ENCODE assay signal across 34 mouse cellular contexts in genomic region chr19:29383368-29383767, GRCm38 (mm10). TPM values are rescaled to one million over a fixed set of nuclear protein-coding genes. Genes with fewer than 3 reads are reported as not detected.
DNase-seq lines count a peak whose midpoint lies in the region; ATAC-seq and TF ChIP-seq lines count a peak whose summit lies in the region.
"Had no signal": no experiment of that assay in that cellular context is flagged by ENCODE, and none has a peak within 500 bp of the region (broad histone marks: within the 10 kb centered on the region; RNA-seq: fewer than 3 reads in every experiment).

No protein-coding gene starts in this region.

- no peak for TF ChIP-seq CTCF in MEL (IDR thresholded peaks at IDR 0.05 in 2 of 3, conservative IDR thresholded peaks at IDR 0.05 in 1 of 3; ENCODE audit: control insufficient read depth in 1 of 3, insufficient read depth in 1 of 3, low read depth in 2 of 3, low read length in 3 of 3, poor library complexity in 1 of 3, severe bottlenecking in 1 of 3)
- TF ChIP-seq CTCF in bone marrow macrophage, adult 2 months (IDR thresholded peaks at IDR 0.05; ENCODE audit: low read depth, low read length) = no peak

- peaks cover 17 to 23% of the 10 kb centered on the region in 2 experiments for H3K4me1 ChIP-seq in MEL (ENCODE audit: control insufficient read depth in 1 of 2, insufficient read depth in 2 of 2, low read length in 2 of 2)
- peaks cover 31% of the 10 kb centered on the region for H3K4me1 ChIP-seq in bone marrow macrophage, adult 2 months (ENCODE audit: control insufficient read depth, insufficient read depth, low read length)
- no peaks in the 10 kb centered on the region for H3K4me1 ChIP-seq in midbrain, embryonic 16.5 days (ENCODE audit: control insufficient read depth, insufficient read depth, low read length)
- H3K4me1 ChIP-seq: embryonic facial prominence, embryonic 10.5 days; embryonic facial prominence, embryonic 13.5 days; forebrain, embryonic 12.5 days; forebrain, embryonic 15.5 days; heart, embryonic 10.5 days; heart, embryonic 13.5 days had no signal

- no peaks in the 10 kb centered on the region for H3K27me3 ChIP-seq in MEL (ENCODE audit: control insufficient read depth in 1 of 2, insufficient read depth in 2 of 2, low read length in 2 of 2)
- no peaks in the 10 kb centered on the region for H3K27me3 ChIP-seq in midbrain, embryonic 16.5 days (ENCODE audit: control insufficient read depth, insufficient read depth, low read depth, low read length)
- H3K27me3 ChIP-seq: embryonic facial prominence, embryonic 13.5 days; forebrain, embryonic 12.5 days; forebrain, embryonic 15.5 days; heart, embryonic 13.5 days had no signal

- H3K36me3 ChIP-seq in MEL (ENCODE audit: control insufficient read depth in 1 of 2, insufficient read depth in 2 of 2, low read length in 2 of 2) = peaks cover 4 to 22% of the 10 kb centered on the region in 2 experiments; a peak in 3 of 4 replicates
- H3K36me3 ChIP-seq in midbrain, embryonic 16.5 days (ENCODE audit: control insufficient read depth, insufficient read depth, low read length) = no peaks in the 10 kb centered on the region
- H3K36me3 ChIP-seq: embryonic facial prominence, embryonic 10.5 days; embryonic facial prominence, embryonic 13.5 days; forebrain, embryonic 12.5 days; forebrain, embryonic 15.5 days; heart, embryonic 10.5 days; heart, embryonic 13.5 days had no signal

- no peak for TF ChIP-seq RAD21 in MEL (IDR thresholded peaks at IDR 0.05; ENCODE audit: low read depth, low read length)

- no peak for TF ChIP-seq EP300 in MEL (IDR thresholded peaks at IDR 0.05; ENCODE audit: low read depth in 1 of 2, low read length in 2 of 2)

- no peaks in the 10 kb centered on the region for H3K79me2 ChIP-seq in MEL (ENCODE audit: control insufficient read depth, insufficient read depth, low read length, poor library complexity)

- H3K4me3 ChIP-seq in MEL (ENCODE audit: control insufficient read depth in 1 of 2, insufficient read depth in 1 of 2, low read depth in 2 of 2, low read length in 2 of 2) = no peak overlapping the region
- H3K4me3 ChIP-seq in bone marrow macrophage, adult 2 months (ENCODE audit: insufficient read depth, low read length) = no peak overlapping the region
- no peak overlapping the region for H3K4me3 ChIP-seq in midbrain, embryonic 16.5 days (ENCODE audit: low read depth, low read length)
- H3K4me3 ChIP-seq: embryonic facial prominence, embryonic 10.5 days; embryonic facial prominence, embryonic 13.5 days; erythroblast, embryonic 14.5 days; forebrain, embryonic 12.5 days; forebrain, embryonic 15.5 days; heart, adult 2 months; heart, embryonic 10.5 days; heart, embryonic 13.5 days had no signal

- no peak overlapping the region for H3K9ac ChIP-seq in MEL (ENCODE audit: control insufficient read depth, low read depth, low read length, poor library complexity, severe bottlenecking)
- H3K9ac ChIP-seq in midbrain, embryonic 16.5 days (ENCODE audit: low read depth, low read length) = no peak overlapping the region
- H3K9ac ChIP-seq: embryonic facial prominence, embryonic 13.5 days; forebrain, embryonic 12.5 days; forebrain, embryonic 15.5 days; heart, embryonic 13.5 days; hindbrain, embryonic 14.5 days had no signal

- no peak overlapping the region for H3K4me2 ChIP-seq in midbrain, embryonic 16.5 days (ENCODE audit: low read length)
- H3K4me2 ChIP-seq: embryonic facial prominence, embryonic 13.5 days; forebrain, embryonic 12.5 days; forebrain, embryonic 15.5 days; heart, embryonic 13.5 days; hindbrain, embryonic 14.5 days had no signal

- WGBS in midbrain, embryonic 16.5 days = 90% methylated on average over 5 of the region's 5 CpGs

- peak; percentile 27 for ATAC-seq in megakaryocyte progenitor cell, adult 5-6 weeks (replicated peaks; ENCODE audit: poor library complexity)
- no peak for ATAC-seq in midbrain, embryonic 16.5 days
- ATAC-seq: CD4-positive, CD25-positive, alpha-beta regulatory T cell, adult 4 months; forebrain, embryonic 15.5 days; hindbrain, postnatal 0 days; inflammation-experienced regulatory T-cells, adult 6 months had no signal

- H3K27ac ChIP-seq in MEL (ENCODE audit: control insufficient read depth, low read depth, low read length) = no peak overlapping the region; the same call in 1 of the 2 replicates
- H3K27ac ChIP-seq in bone marrow macrophage, adult 2 months (ENCODE audit: insufficient read depth, low read depth, low read length) = peak overlapping the region; percentile 39; the same call in 1 of the 2 replicates
- H3K27ac ChIP-seq in midbrain, embryonic 16.5 days (ENCODE audit: low read length) = no peak overlapping the region
- H3K27ac ChIP-seq: embryonic facial prominence, embryonic 10.5 days; embryonic facial prominence, embryonic 13.5 days; forebrain, embryonic 12.5 days; forebrain, embryonic 15.5 days; heart, adult 2 months; heart, embryonic 10.5 days; heart, embryonic 13.5 days; hindbrain, embryonic 14.5 days; hindbrain, postnatal 0 days had no signal

- DNase-seq in MEL (ENCODE audit: low read depth, low spot score) = no peak
- DNase-seq in left cerebral cortex, adult 8-10 months (ENCODE audit: low spot score in 2 of 2) = no peak
- no peak for DNase-seq in ovary, adult 18-20 months (ENCODE audit: low spot score)
- DNase-seq: adrenal gland, adult 2 months; adrenal gland, postnatal 14 days; cerebellum, adult 2 months; cerebellum, adult 9-11 months; cerebellum, postnatal 25 days; embryo, embryonic 11 days; gastrocnemius, postnatal 25 days; heart, adult 2 months; heart, postnatal 14 days; heart, postnatal 4 days had no signal

- no peak for TF ChIP-seq POLR2A in MEL (IDR thresholded peaks at IDR 0.05; ENCODE audit: control insufficient read depth in 1 of 2, insufficient read depth in 1 of 2, low read depth in 1 of 2, low read length in 2 of 2, poor library complexity in 1 of 2)
- no peak for TF ChIP-seq POLR2A in bone marrow macrophage, adult 2 months (IDR thresholded peaks at IDR 0.05; ENCODE audit: borderline replicate concordance, low read depth, low read length)

- no peaks in the 10 kb centered on the region for H3K9me3 ChIP-seq in MEL (replicated peaks; ENCODE audit: insufficient read depth, low read length)
- no peaks in the 10 kb centered on the region for H3K9me3 ChIP-seq in midbrain, embryonic 16.5 days (replicated peaks; ENCODE audit: control insufficient read depth, low read length, poor library complexity, severe bottlenecking)
- H3K9me3 ChIP-seq: embryonic facial prominence, embryonic 10.5 days; embryonic facial prominence, embryonic 13.5 days; forebrain, embryonic 12.5 days; forebrain, embryonic 15.5 days; heart, embryonic 10.5 days; heart, embryonic 13.5 days had no signal

RNA-seq across cellular contexts. Expression of gene Cd274, which starts 16.1 kb away (rescaled TPM):
- total RNA-seq in MEL (2012; rRNA removed) = 3.1 and 3.2 TPM in 2 replicates
- 1 to 10 TPM in 1 of 2 experiments, not detected in 1; 5.0 TPM for polyA plus RNA-seq in MEL (2012; ENCODE audit: insufficient read depth in 1 of 2, insufficient read length in 2 of 2, low read depth in 1 of 2, low replicate concordance in 2 of 2, missing spikeins in 1 of 2)
- 42.7 and 44.7 TPM in 2 replicates for polyA plus RNA-seq in bone marrow macrophage, adult 2 months (2012; ENCODE audit: insufficient read depth, insufficient read length, missing spikeins)
- total RNA-seq in megakaryocyte progenitor cell, adult 5-6 weeks (2015) = 7.7 and 12.5 TPM in 2 replicates
- 4.3 and 5.8 TPM in 2 replicates for total RNA-seq in megakaryocyte progenitor cell, adult 5-6 weeks (2017)
- 0.71 and 0.93 TPM in 2 replicates for polyA plus RNA-seq in midbrain, embryonic 16.5 days (2015; fragmentation: Nextera tagmentation; extraction: Ambion mirVana)
- total RNA-seq in left cerebral cortex, adult 8-10 months (2022) = 1 to 10 TPM; 1.6 to 3.4 (median 2.2) TPM
- polyA plus RNA-seq: erythroblast, embryonic 14.5 days had no signal

RNA-seq across cellular contexts. Expression of gene Plgrkt, which starts 16.2 kb away (rescaled TPM):
- 107 and 117 TPM in 2 replicates for total RNA-seq in MEL (2012; rRNA removed)
- polyA plus RNA-seq in MEL (2012; ENCODE audit: insufficient read depth in 1 of 2, insufficient read length in 2 of 2, low read depth in 1 of 2, low replicate concordance in 2 of 2, missing spikeins in 1 of 2) = 100 to 1,000 TPM in 1 of 2 experiments, not detected in 1; 145 TPM
- polyA plus RNA-seq in bone marrow macrophage, adult 2 months (2012; ENCODE audit: insufficient read depth, insufficient read length, missing spikeins) = 181 and 239 TPM in 2 replicates
- 76.3 and 104 TPM in 2 replicates for total RNA-seq in megakaryocyte progenitor cell, adult 5-6 weeks (2015)
- total RNA-seq in megakaryocyte progenitor cell, adult 5-6 weeks (2017) = 69.7 and 79.1 TPM in 2 replicates
- 82.4 and 84.1 TPM in 2 replicates for polyA plus RNA-seq in midbrain, embryonic 16.5 days (2015; fragmentation: Nextera tagmentation; extraction: Ambion mirVana)
- 10 to 100 TPM; 22.4 to 36.2 (median 26.7) TPM for total RNA-seq in left cerebral cortex, adult 8-10 months (2022)

RNA-seq across cellular contexts. Expression of gene Pdcd1lg2, which starts 27.4 kb away (rescaled TPM):
- total RNA-seq in MEL (2012; rRNA removed) = 1.3 and 1.7 TPM in 2 replicates
- polyA plus RNA-seq in MEL (2012; ENCODE audit: insufficient read depth in 1 of 2, insufficient read length in 2 of 2, low read depth in 1 of 2, low replicate concordance in 2 of 2, missing spikeins in 1 of 2) = 1 to 10 TPM in 1 of 2 experiments, not detected in 1; 5.4 TPM
- 1.6 and 1.8 TPM in 2 replicates for polyA plus RNA-seq in bone marrow macrophage, adult 2 months (2012; ENCODE audit: insufficient read depth, insufficient read length, missing spikeins)
- not detected in 2 replicates for total RNA-seq in megakaryocyte progenitor cell, adult 5-6 weeks (2015)
- not detected in 2 replicates for total RNA-seq in megakaryocyte progenitor cell, adult 5-6 weeks (2017)
- not detected in 2 replicates for polyA plus RNA-seq in midbrain, embryonic 16.5 days (2015; fragmentation: Nextera tagmentation; extraction: Ambion mirVana)
- total RNA-seq in left cerebral cortex, adult 8-10 months (2022) = under 1 TPM in 2 of 4 experiments, not detected in 2; 0.22 to 0.30 TPM
- total RNA-seq: adrenal gland, adult 2 months; adrenal gland, postnatal 14 days; ES-E14; gastrocnemius, adult 8-10 months; gastrocnemius, postnatal 25 days; heart, adult 2 months; heart, postnatal 14 days; heart, postnatal 4 days had no signal
- polyA plus RNA-seq: adrenal gland, adult 2 months; C2C12; cerebellum, adult 2 months; cortical plate, adult 2 months; embryonic facial prominence, embryonic 10.5 days; embryonic facial prominence, embryonic 13.5 days; erythroblast, embryonic 14.5 days; forebrain, embryonic 15.5 days; gonadal fat pad, adult 2 months; heart, embryonic 10.5 days; heart, embryonic 13.5 days; hindbrain, embryonic 11.5 days had no signal

RNA-seq across cellular contexts. Expression of gene Rln1, which starts 48.9 kb away (rescaled TPM):
- 0.04 TPM in 1 of 2 replicates, not detected in the other for total RNA-seq in MEL (2012; rRNA removed)
- polyA plus RNA-seq in MEL (2012; ENCODE audit: insufficient read depth in 1 of 2, insufficient read length in 2 of 2, low read depth in 1 of 2, low replicate concordance in 2 of 2, missing spikeins in 1 of 2) = not detected
- not detected in 2 replicates for polyA plus RNA-seq in bone marrow macrophage, adult 2 months (2012; ENCODE audit: insufficient read depth, insufficient read length, missing spikeins)
- total RNA-seq in megakaryocyte progenitor cell, adult 5-6 weeks (2015) = not detected in 2 replicates
- not detected in 2 replicates for total RNA-seq in megakaryocyte progenitor cell, adult 5-6 weeks (2017)
- polyA plus RNA-seq in midbrain, embryonic 16.5 days (2015; fragmentation: Nextera tagmentation; extraction: Ambion mirVana) = 3.7 and 4.3 TPM in 2 replicates
- 1 to 10 TPM in 3 of 4 experiments, under 1 TPM in 1; 0.40 to 3.3 (median 1.4) TPM for total RNA-seq in left cerebral cortex, adult 8-10 months (2022)
- total RNA-seq: adrenal gland, adult 2 months; adrenal gland, postnatal 14 days; gastrocnemius, adult 8-10 months; gastrocnemius, postnatal 25 days; heart, adult 2 months; heart, postnatal 14 days had no signal
- polyA plus RNA-seq: adrenal gland, adult 2 months; CD4-positive, CD25-positive, alpha-beta regulatory T cell, adult 4 months; embryonic facial prominence, embryonic 13.5 days; erythroblast, embryonic 14.5 days; gonadal fat pad, adult 2 months; heart, adult 2 months; heart, embryonic 16.5 days; inflammation-experienced regulatory T-cells, adult 6 months had no signal

RNA-seq across cellular contexts. Expression of gene Insl6, which starts 58.2 kb away (rescaled TPM):
- total RNA-seq in MEL (2012; rRNA removed) = 2.2 and 3.1 TPM in 2 replicates
- polyA plus RNA-seq in MEL (2012; ENCODE audit: insufficient read depth in 1 of 2, insufficient read length in 2 of 2, low read depth in 1 of 2, low replicate concordance in 2 of 2, missing spikeins in 1 of 2) = 1 to 10 TPM in 1 of 2 experiments, not detected in 1; 9.9 TPM
- 16.7 and 21.7 TPM in 2 replicates for polyA plus RNA-seq in bone marrow macrophage, adult 2 months (2012; ENCODE audit: insufficient read depth, insufficient read length, missing spikeins)
- total RNA-seq in megakaryocyte progenitor cell, adult 5-6 weeks (2015) = 2.3 and 3.7 TPM in 2 replicates
- 1.1 and 1.7 TPM in 2 replicates for total RNA-seq in megakaryocyte progenitor cell, adult 5-6 weeks (2017)
- 0.82 and 1.4 TPM in 2 replicates for polyA plus RNA-seq in midbrain, embryonic 16.5 days (2015; fragmentation: Nextera tagmentation; extraction: Ambion mirVana)
- 1 to 10 TPM in 1 of 4 experiments, under 1 TPM in 1, not detected in 2; 0.57 to 1.4 TPM for total RNA-seq in left cerebral cortex, adult 8-10 months (2022)
- total RNA-seq: gastrocnemius, adult 8-10 months; gastrocnemius, postnatal 25 days; hindbrain, postnatal 0 days had no signal
- polyA plus RNA-seq: erythroblast, embryonic 14.5 days had no signal
